Mouse (Mus musculus) MEL (cell line): ENCODE measurements around the gene Pigl.

Experiments
- CHD1 ChIP-seq: IDR thresholded peaks from 2 replicates; pipeline ENCODE4 v1.6.1; 2012; ENCODE audit warnings: low read depth, mild to moderate bottlenecking, inconsistent platforms, low read length, improper control_type of control experiment
- CTCF ChIP-seq, 3 experiments: IDR thresholded peaks in 2 of 3; conservative IDR thresholded peaks in 1 of 3; 2 replicates each; pipeline ENCODE4 v1.5.1; 2011 to 2012; ENCODE audit warnings: low read length in 3 of 3, low read depth in 2 of 3, mild to moderate bottlenecking in 2 of 3, improper control_type of control experiment in 1 of 3, inconsistent platforms in 1 of 3, mixed read lengths in 1 of 3, moderate library complexity in 1 of 3; ENCODE audit not compliant: control insufficient read depth in 1 of 3, insufficient read depth in 1 of 3, poor library complexity in 1 of 3, severe bottlenecking in 1 of 3
- EP300 ChIP-seq, 2 experiments: IDR thresholded peaks; 2 replicates each; pipeline ENCODE4 v1.6.1; 2011; ENCODE audit warnings: improper control_type of control experiment in 2 of 2, low read length in 2 of 2, low read depth in 1 of 2, mild to moderate bottlenecking in 1 of 2
- POLR2A ChIP-seq, 2 experiments: IDR thresholded peaks; 2 replicates each; pipeline ENCODE4 v1.6.1; 2011 to 2012; ENCODE audit warnings: low read length in 2 of 2, mild to moderate bottlenecking in 2 of 2, control low read depth in 1 of 2, improper control_type of control experiment in 1 of 2, low read depth in 1 of 2, moderate library complexity in 1 of 2; ENCODE audit not compliant: control insufficient read depth in 1 of 2, insufficient read depth in 1 of 2, poor library complexity in 1 of 2
- SIN3A ChIP-seq: IDR thresholded peaks from 2 replicates; pipeline ENCODE4 v1.6.1; 2012; ENCODE audit warnings: low read length, improper control_type of control experiment, inconsistent platforms

- TF ChIP-seq EP300 (IDR thresholded peaks at IDR 0.05; ENCODE audit: low read depth in 1 of 2, low read length in 2 of 2) (no peak), CHD1 (no peak), CTCF (IDR thresholded peaks at IDR 0.05 in 2 of 3, conservative IDR thresholded peaks at IDR 0.05 in 1 of 3; ENCODE audit: control insufficient read depth in 1 of 3, insufficient read depth in 1 of 3, low read depth in 2 of 3, low read length in 3 of 3, poor library complexity in 1 of 3, severe bottlenecking in 1 of 3) (no peak), POLR2A (IDR thresholded peaks at IDR 0.05; ENCODE audit: control insufficient read depth in 1 of 2, insufficient read depth in 1 of 2, low read depth in 1 of 2, low read length in 2 of 2, poor library complexity in 1 of 2) (no peak), SIN3A (0 out of 2 replicates have a peak, but pooled peaks have one; percentile 9)
Measured at GRCm38 (mm10) chr11:62463225-62463915, 5.1 kb downstream of the Pigl start.
